Mouse (Mus musculus) heart, embryonic 16.5 days (tissue): Measurements from ENCODE around the gene Dffa. TPM values are rescaled to one million over a fixed set of nuclear protein-coding genes. Genes with fewer than 3 reads are reported as not detected.
"Not testable (repeated sequence)": the region's sequence is repeated elsewhere in the genome, so short reads cannot be mapped to it uniquely, and the experiment has no call there.

ENCODE experiments used
- ATAC-seq: fragments of 200-750 bp; cut with Nextera tagmentation; replicated peaks from 2 replicates; pipeline ENCODE4 v1.8.0; 2017; ENCODE audit warnings: moderate number of reproducible peaks; ENCODE audit not compliant: insufficient read depth, low FRiP score; ENCODE audit errors: extremely low read depth
- H3K27ac ChIP-seq: fragments of 300-500 bp; sonication (generic); 2 replicates; pipeline ENCODE4 v1.5.1; 2014; ENCODE audit warnings: mild to moderate bottlenecking, low read length, control low read depth, moderate library complexity
- H3K27me3 ChIP-seq: fragments of 300-500 bp; sonication (generic); 2 replicates; pipeline ENCODE4 v1.6.1; 2014; ENCODE audit warnings: low read length, mixed read lengths; ENCODE audit not compliant: control insufficient read depth, insufficient read depth
- H3K36me3 ChIP-seq: fragments of 300-500 bp; sonication (generic); 2 replicates; pipeline ENCODE4 v1.6.1; 2014; ENCODE audit not compliant: control insufficient read depth, insufficient read depth
- H3K4me1 ChIP-seq: fragments of 300-500 bp; sonication (generic); 2 replicates; pipeline ENCODE4 v1.6.1; 2014; ENCODE audit warnings: low read length, mixed read lengths; ENCODE audit not compliant: control insufficient read depth, insufficient read depth
- H3K4me2 ChIP-seq: fragments of 300-500 bp; sonication (generic); 2 replicates; pipeline ENCODE4 v1.6.1; 2014; ENCODE audit warnings: low read depth, mild to moderate bottlenecking, control low read depth, low read length
- H3K4me3 ChIP-seq: fragments of 300-500 bp; sonication (generic); 2 replicates; pipeline ENCODE4 v1.5.1; 2014; ENCODE audit warnings: mild to moderate bottlenecking, control low read depth, low read length
- H3K9ac ChIP-seq: fragments of 300-500 bp; sonication (generic); 2 replicates; pipeline ENCODE4 v1.6.1; 2014; ENCODE audit warnings: low read length, control low read depth
- H3K9me3 ChIP-seq: fragments of 300-500 bp; sonication (generic); replicated peaks from 2 replicates; pipeline ENCODE4 v1.6.1; 2016; ENCODE audit warnings: low read length; ENCODE audit not compliant: control insufficient read depth
- WGBS: fragments of 180-500 bp; shearing (Covaris S2); extraction: QIAGEN DNeasy Blood & Tissue Kit; methylation state at CpG from one replicate; pipeline ENCODE4 v1.1.7; 2014; 5-methylcytosine and 5-hydroxymethylcytosine counted together
- polyA plus RNA-seq: library from polyadenylated mRNA; unstranded; fragments of >200 nt; fragmentation: Nextera tagmentation; extraction: Ambion mirVana; gene quantifications from 2 replicates; pipeline ENCODE4 v1.2.1, GENCODE M21; 2015

Dffa gene
- polyA plus RNA-seq, 1 experiment from 2014 or later, result 29.3 TPM

DNA sequence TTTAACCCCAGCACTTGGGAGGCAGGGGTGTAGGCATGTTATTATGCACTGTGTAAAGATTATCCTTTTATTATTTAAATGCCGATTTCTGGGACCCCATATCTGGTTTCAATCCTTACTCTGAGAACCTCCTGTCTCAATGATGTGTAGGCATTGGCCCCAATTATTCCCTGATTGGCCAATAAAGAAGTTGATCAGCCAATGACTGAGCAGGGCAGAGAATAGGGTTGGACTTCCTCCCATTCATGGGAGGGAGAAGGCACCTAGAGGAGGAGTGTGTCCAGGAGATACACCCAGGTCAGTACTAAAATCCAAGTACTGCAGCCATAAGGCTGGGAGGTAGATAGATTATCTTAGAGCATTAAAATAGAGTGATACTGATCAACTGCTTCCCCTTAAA lies 59.2 kb downstream of the Dffa start:
- no peak overlapping the region for H3K9ac ChIP-seq
- no peak overlapping the region for H3K27ac ChIP-seq
- no peaks in the 10 kb centered on the region for H3K9me3 ChIP-seq
- H3K4me2 ChIP-seq, result no peak overlapping the region
- no peak for ATAC-seq
- no peak overlapping the region for H3K4me3 ChIP-seq
- no peaks in the 10 kb centered on the region for H3K27me3 ChIP-seq
- H3K36me3 ChIP-seq, result peaks cover 21% of the 10 kb centered on the region
- 78% methylated on average over 1 of the region's 1 CpGs for WGBS
- H3K4me1 ChIP-seq, result peaks cover 8% of the 10 kb centered on the region

DNA sequence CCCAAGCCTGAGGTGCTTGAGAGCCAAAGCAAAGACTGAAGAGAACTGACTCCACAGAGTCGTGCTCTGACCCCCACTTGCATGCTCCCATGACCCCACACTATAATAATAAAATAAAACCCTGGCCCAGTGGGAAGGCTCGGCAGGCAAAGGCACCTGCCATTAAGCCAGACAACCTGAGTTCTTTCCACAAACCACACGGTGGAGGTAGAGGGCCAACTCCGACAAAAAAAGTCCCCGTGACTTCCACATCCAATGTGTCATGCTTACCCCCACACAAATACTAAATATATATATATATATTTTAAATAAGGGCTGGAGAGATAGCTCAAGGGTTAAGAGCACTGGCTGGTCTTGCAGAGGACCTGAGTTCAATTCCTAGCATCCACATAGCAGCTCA lies 60.2 kb downstream of the Dffa start:
- Histone ChIP-seq H3K4me2 (no peak overlapping the region), H3K4me3 (no peak overlapping the region), H3K36me3 (peaks cover 21% of the 10 kb centered on the region), H3K9ac (no peak overlapping the region), H3K4me1 (peaks cover 8% of the 10 kb centered on the region), H3K27ac (no peak overlapping the region), H3K9me3 (no peaks in the 10 kb centered on the region), H3K27me3 (no peaks in the 10 kb centered on the region)
- no peak for ATAC-seq
- 60% methylated on average over 5 of the region's 5 CpGs for WGBS

- peak; percentile 100 for ATAC-seq
- Histone ChIP-seq H3K9ac (peak within 1 kb of the TSS; percentile 93), H3K4me3 (peak within 1 kb of the TSS; percentile 79), H3K4me2 (peak within 1 kb of the TSS; percentile 97), H3K4me1 (peaks cover 8% of the 10 kb centered on the region), H3K9me3 (no peaks in the 10 kb centered on the region), H3K27ac (peak within 1 kb of the TSS; percentile 83), H3K27me3 (no peaks in the 10 kb centered on the region), H3K36me3 (peaks cover 8% of the 10 kb centered on the region)
- WGBS, result under 1% methylated on average over 59 of the region's 59 CpGs
These were observed 62.4 kb downstream of the Dffa start, which contains the start of gene Pgd for GRCm38 (mm10) chr4:149166215-149166946. Gene Pgd, minus strand, starts transcription at chr4:149166771.

GRCm38 (mm10) chr4:149166957-149167611 lies 63.1 kb downstream of the Dffa start:
- under 1% methylated on average over 27 of the region's 27 CpGs for WGBS
- Histone ChIP-seq H3K4me3 (peak overlapping the region; percentile 79), H3K4me1 (peaks cover 8% of the 10 kb centered on the region), H3K4me2 (peak overlapping the region; percentile 97), H3K27ac (peak overlapping the region; percentile 77), H3K9me3 (no peaks in the 10 kb centered on the region), H3K9ac (peak overlapping the region; percentile 80), H3K27me3 (no peaks in the 10 kb centered on the region), H3K36me3 (0 out of 2 replicates have a peak, but pooled peaks cover 6% of the 10 kb centered on the region)
- ATAC-seq, result peak; percentile 37

DNA sequence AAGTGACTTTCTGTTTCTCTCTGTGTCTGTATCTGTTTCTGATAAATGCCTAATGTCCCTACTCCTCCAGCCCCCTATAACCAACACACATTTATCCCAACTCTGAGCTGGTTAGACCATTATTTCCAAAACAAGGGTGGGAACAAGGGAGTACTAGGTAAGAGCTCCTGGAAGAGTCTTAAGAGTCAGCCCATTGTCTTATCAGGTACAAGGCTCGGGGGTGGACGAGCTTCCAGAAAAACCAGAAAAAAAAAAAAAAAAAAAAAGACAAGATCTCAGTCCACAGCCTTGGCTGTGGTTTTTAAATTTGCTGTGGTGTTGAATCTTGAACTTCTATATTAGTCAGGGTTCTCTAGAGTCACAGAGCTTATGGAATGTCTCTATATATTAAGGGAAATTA lies 64.1 kb downstream of the Dffa start:
- WGBS, result 41% methylated on average over 2 of the region's 2 CpGs
- 0 out of 2 replicates have a peak, but pooled peaks cover 2% of the 10 kb centered on the region for H3K36me3 ChIP-seq
- H3K9ac ChIP-seq, result no peak overlapping the region
- H3K27me3 ChIP-seq, result no peaks in the 10 kb centered on the region
- ATAC-seq, result no peak
- no peaks in the 10 kb centered on the region for H3K9me3 ChIP-seq
- no peak overlapping the region for H3K4me2 ChIP-seq
- H3K4me3 ChIP-seq, result no peak overlapping the region
- H3K4me1 ChIP-seq, result peaks cover 18% of the 10 kb centered on the region
- H3K27ac ChIP-seq, result no peak overlapping the region

DNA sequence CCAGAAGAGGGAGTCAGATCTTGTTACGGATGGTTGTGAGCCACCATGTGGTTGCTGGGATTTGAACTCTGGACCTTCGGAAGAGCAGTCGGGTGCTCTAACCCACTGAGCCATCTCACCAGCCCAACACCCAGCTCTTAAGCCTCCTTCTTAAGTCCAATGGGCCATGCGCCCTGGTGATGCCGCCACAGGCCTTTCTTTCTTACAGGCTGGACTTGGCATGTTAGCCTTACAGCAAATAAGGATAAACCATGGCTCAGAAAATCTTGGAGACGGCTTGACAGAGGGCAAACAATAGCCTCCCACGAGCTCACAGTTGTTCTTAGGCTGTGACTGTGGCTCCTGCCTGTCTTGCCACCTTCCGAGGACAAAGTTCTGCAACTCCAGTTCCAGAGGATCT lies 66.0 kb downstream of the Dffa start:
- not testable (repeated sequence) for H3K4me3 ChIP-seq, H3K27ac ChIP-seq
- 83% methylated on average over 7 of the region's 8 CpGs for whole genome bisulfite sequencing

More for the DNA sequence above, 66.0 kb downstream of the Dffa start:
- not testable (repeated sequence) for H3K27me3 ChIP-seq, H3K4me2 ChIP-seq, ATAC-seq, H3K36me3 ChIP-seq, H3K9me3 ChIP-seq, H3K9ac ChIP-seq
- H3K4me1 ChIP-seq, result peaks cover 20% of the 10 kb centered on the region

Other genes starting within 250 kb of the Dffa start
- gene Pex14, start 4.3 kb upstream of the Dffa start, polyA plus RNA-seq, result 44.1 and 44.6 TPM in 2 replicates
- not detected in 2 replicates for gene Cort, start 22.6 kb downstream of the Dffa start, polyA plus RNA-seq
- gene Cenps, start 33.5 kb downstream of the Dffa start, polyA plus RNA-seq, result 20.9 and 22.8 TPM in 2 replicates
- 78.2 and 84.0 TPM in 2 replicates for gene Pgd, start 62.6 kb downstream of the Dffa start, polyA plus RNA-seq
- 39.8 and 47.5 TPM in 2 replicates for gene Kif1b, start 203.5 kb downstream of the Dffa start, polyA plus RNA-seq